Mouse (Mus musculus) embryonic facial prominence, embryonic 14.5 days (tissue): ENCODE data around the gene Acaa1a. TPM values are rescaled to one million over a fixed set of nuclear protein-coding genes. Genes with fewer than 3 reads are reported as not detected.

Experiments used
- ATAC-seq: fragments of 200-750 bp; cut with Nextera tagmentation; 2 replicates; pipeline ENCODE4 v1.8.0; 2017; ENCODE audit warnings: low read depth, moderate number of reproducible peaks, moderate TSS enrichment
- DNase-seq: peaks from one replicate; pipeline ENCODE4 v3.0.0-alpha.2; 2015; ENCODE audit warnings: low spot score
- H3K27ac ChIP-seq: fragments of 300-500 bp; sonication (generic); replicated peaks from 2 replicates; pipeline ENCODE4 v1.5.1; 2014; ENCODE audit warnings: low read depth, mild to moderate bottlenecking, low read length, moderate library complexity
- H3K27me3 ChIP-seq: fragments of 300-500 bp; sonication (generic); replicated peaks from 2 replicates; pipeline ENCODE4 v1.6.1; 2014; ENCODE audit warnings: low read length; ENCODE audit not compliant: control insufficient read depth, insufficient read depth
- H3K36me3 ChIP-seq: fragments of 300-500 bp; sonication (generic); 2 replicates; pipeline ENCODE4 v1.6.1; 2014; ENCODE audit warnings: low read length, mixed read lengths; ENCODE audit not compliant: control insufficient read depth, insufficient read depth
- H3K4me1 ChIP-seq: fragments of 300-500 bp; sonication (generic); 2 replicates; pipeline ENCODE4 v1.6.1; 2014; ENCODE audit warnings: antibody characterized with exemption, low read length; ENCODE audit not compliant: control insufficient read depth, insufficient read depth
- H3K4me2 ChIP-seq: fragments of 300-500 bp; sonication (generic); 2 replicates; pipeline ENCODE4 v1.6.1; 2014; ENCODE audit warnings: low read depth, mild to moderate bottlenecking, low read length, moderate library complexity, mixed read lengths
- H3K4me3 ChIP-seq: fragments of 300-500 bp; sonication (generic); 2 replicates; pipeline ENCODE4 v1.5.1; 2014; ENCODE audit warnings: low read depth, mild to moderate bottlenecking, low read length
- H3K9ac ChIP-seq: fragments of 300-500 bp; sonication (generic); 2 replicates; pipeline ENCODE4 v1.6.1; 2014; ENCODE audit warnings: low read depth, mild to moderate bottlenecking, low read length, moderate library complexity, mixed read lengths
- H3K9me3 ChIP-seq: fragments of 300-500 bp; sonication (generic); 2 replicates; pipeline ENCODE4 v1.6.1; 2016; ENCODE audit warnings: low read length; ENCODE audit not compliant: control insufficient read depth
- whole genome bisulfite sequencing: fragments of 180-500 bp; shearing (Covaris S2); extraction: QIAGEN DNeasy Blood & Tissue Kit; methylation state at CpG from one replicate; pipeline ENCODE4 v1.1.7; 2014; 5-methylcytosine and 5-hydroxymethylcytosine counted together
- polyA plus RNA-seq: library from polyadenylated mRNA; unstranded; fragments of >200 nt; fragmentation: Nextera tagmentation; extraction: Ambion mirVana; gene quantifications from 2 replicates; pipeline ENCODE4 v1.2.1, GENCODE M21; 2014

Acaa1a gene
- polyA plus RNA-seq, 1 experiment from 2014 or later, result 83.8 TPM

GRCm38 (mm10) chr9:119334834-119335233 is 4.6 kb upstream of the Acaa1a start:
- Histone ChIP-seq H3K27ac (no peak overlapping the region), H3K36me3 (no peaks in the 10 kb centered on the region), H3K4me3 (no peak overlapping the region), H3K9me3 (no peaks in the 10 kb centered on the region), H3K9ac (no peak overlapping the region), H3K4me2 (no peak overlapping the region), H3K27me3 (no peaks in the 10 kb centered on the region), H3K4me1 (no peaks in the 10 kb centered on the region)
- WGBS, result 81% methylated on average over 2 of the region's 2 CpGs
- DNase-seq, result no peak
- ATAC-seq, result no peak

- Histone ChIP-seq H3K4me1 (no peaks in the 10 kb centered on the region), H3K4me3 (no peak overlapping the region), H3K36me3 (no peaks in the 10 kb centered on the region), H3K27me3 (no peaks in the 10 kb centered on the region), H3K9me3 (no peaks in the 10 kb centered on the region), H3K27ac (no peak overlapping the region), H3K9ac (no peak overlapping the region), H3K4me2 (no peak overlapping the region)
- ATAC-seq (no peak), DNase-seq (no peak)
- WGBS, result 84% methylated on average over 4 of the region's 4 CpGs
Observed at GRCm38 (mm10) chr9:119335571-119335970, 3.9 kb upstream of the Acaa1a start.

- Histone ChIP-seq H3K9me3 (no peaks in the 10 kb centered on the region), H3K9ac (no peak overlapping the region), H3K4me2 (no peak overlapping the region), H3K4me1 (peaks cover 9% of the 10 kb centered on the region), H3K36me3 (no peaks in the 10 kb centered on the region), H3K27ac (no peak overlapping the region), H3K27me3 (no peaks in the 10 kb centered on the region), H3K4me3 (no peak overlapping the region)
- no peak for DNase-seq
- ATAC-seq, result no peak
- 93% methylated on average over 13 of the region's 14 CpGs for WGBS
Observed at GRCm38 (mm10) chr9:119337842-119338241, 1.6 kb upstream of the Acaa1a start.

GRCm38 (mm10) chr9:119338350-119338749 is 1.1 kb upstream of the Acaa1a start:
- Histone ChIP-seq H3K27ac (no peak overlapping the region), H3K36me3 (peaks cover 4% of the 10 kb centered on the region; the same call in 1 of the 2 replicates), H3K4me1 (peaks cover 9% of the 10 kb centered on the region), H3K4me3 (no peak overlapping the region), H3K4me2 (no peak overlapping the region), H3K27me3 (no peaks in the 10 kb centered on the region), H3K9ac (no peak overlapping the region), H3K9me3 (no peaks in the 10 kb centered on the region)
- DNase-seq (no peak), ATAC-seq (no peak)
- 93% methylated on average over 3 of the region's 3 CpGs for WGBS

- ATAC-seq, result no peak
- Histone ChIP-seq H3K27ac (no peak overlapping the region), H3K4me3 (peak overlapping the region; percentile 76), H3K36me3 (peaks cover 12% of the 10 kb centered on the region), H3K4me1 (peaks cover 9% of the 10 kb centered on the region), H3K9ac (peak overlapping the region; percentile 76), H3K9me3 (no peaks in the 10 kb centered on the region), H3K27me3 (no peaks in the 10 kb centered on the region), H3K4me2 (peak overlapping the region; percentile 80)
- 42% methylated on average over 7 of the region's 7 CpGs for WGBS
- DNase-seq, result no peak
Observed at GRCm38 (mm10) chr9:119339106-119339505, 370 bp upstream of the Acaa1a start.

- Histone ChIP-seq H3K36me3 (peaks cover 22% of the 10 kb centered on the region), H3K4me2 (peak overlapping the region; percentile 80), H3K4me1 (peaks cover 9% of the 10 kb centered on the region), H3K9ac (peak overlapping the region; percentile 76), H3K27me3 (no peaks in the 10 kb centered on the region), H3K4me3 (peak overlapping the region; percentile 76), H3K27ac (peak overlapping the region; percentile 86), H3K9me3 (no peaks in the 10 kb centered on the region)
- no peak for DNase-seq
- 5% methylated on average over 8 of the region's 8 CpGs for WGBS
- no peak for ATAC-seq
Observed at GRCm38 (mm10) chr9:119340212-119340580, 720 bp downstream of the Acaa1a start.

- H3K9me3 ChIP-seq, result no peaks in the 10 kb centered on the region
- ATAC-seq (peak; percentile 99), DNase-seq (peak; percentile 100)
- peaks cover 9% of the 10 kb centered on the region for H3K4me1 ChIP-seq
- H3K9ac ChIP-seq, result peak within 1 kb of the TSS; percentile 83
- 0% methylated on average over 35 of the region's 68 CpGs for WGBS
- H3K27ac ChIP-seq, result peak within 1 kb of the TSS; percentile 86
- peak within 1 kb of the TSS; percentile 76 for H3K4me3 ChIP-seq
- peak within 1 kb of the TSS; percentile 80 for H3K4me2 ChIP-seq
- peaks cover 32% of the 10 kb centered on the region for H3K36me3 ChIP-seq
- H3K27me3 ChIP-seq, result no peaks in the 10 kb centered on the region
Observed at GRCm38 (mm10) chr9:119340909-119341816, 1.7 kb downstream of the Acaa1a start, which contains the start of gene Myd88. Gene Myd88 (minus strand): TSS chr9:119341411.

GRCm38 (mm10) chr9:119342728-119343127 is 3.3 kb downstream of the Acaa1a start:
- Histone ChIP-seq H3K27me3 (no peaks in the 10 kb centered on the region), H3K4me2 (peak overlapping the region; percentile 80; the same call in 1 of the 2 replicates), H3K4me1 (peaks cover 9% of the 10 kb centered on the region), H3K9me3 (no peaks in the 10 kb centered on the region), H3K4me3 (no peak overlapping the region; the same call in 1 of the 2 replicates), H3K27ac (no peak overlapping the region), H3K36me3 (peaks cover 45% of the 10 kb centered on the region), H3K9ac (no peak overlapping the region)
- WGBS, result 86% methylated on average over 7 of the region's 7 CpGs
- no peak for DNase-seq
- ATAC-seq, result no peak
